Mouse (Mus musculus): ENCODE results near the gene Dclk1. TPM values are rescaled to one million over a fixed set of nuclear protein-coding genes. Genes with fewer than 3 reads are reported as not detected.

The Dclk1 gene
- polyA plus RNA-seq, 1 experiment from 2014 or later, result 30.2 TPM

- WGBS, result 95% methylated on average over 2 of the region's 2 CpGs
- H3K36me3 ChIP-seq, result no peaks in the 10 kb centered on the region
- H3K9me3 ChIP-seq (replicated peaks), result no peaks in the 10 kb centered on the region
- H3K4me1 ChIP-seq, result peaks cover 14% of the 10 kb centered on the region
- H3K27ac ChIP-seq, result no peak overlapping the region
- no peak overlapping the region for H3K4me3 ChIP-seq
- no peaks in the 10 kb centered on the region for H3K27me3 ChIP-seq (ENCODE audit: low read depth, poor library complexity, severe bottlenecking)
- no peak for DNase-seq (ENCODE audit: low spot score)
These were observed 187.9 kb downstream of the Dclk1 start for GRCm38 (mm10) chr3:55430022-55430549.

- no peak for DNase-seq (ENCODE audit: low spot score)
- Histone ChIP-seq H3K4me1 (peaks cover 8% of the 10 kb centered on the region), H3K36me3 (no peaks in the 10 kb centered on the region), H3K27ac (no peak overlapping the region), H3K4me3 (no peak overlapping the region), H3K9me3 (replicated peaks) (no peaks in the 10 kb centered on the region), H3K27me3 (ENCODE audit: low read depth, poor library complexity, severe bottlenecking) (no peaks in the 10 kb centered on the region)
- 94% methylated on average over 3 of the region's 3 CpGs for whole genome bisulfite sequencing
These were observed 189.1 kb downstream of the Dclk1 start for GRCm38 (mm10) chr3:55431223-55431622.

- H3K4me1 ChIP-seq, result peaks cover 20% of the 10 kb centered on the region
- H3K4me3 ChIP-seq, result no peak overlapping the region
- no peaks in the 10 kb centered on the region for H3K27me3 ChIP-seq (ENCODE audit: low read depth, poor library complexity, severe bottlenecking)
- no peak overlapping the region for H3K27ac ChIP-seq
- H3K36me3 ChIP-seq, result no peaks in the 10 kb centered on the region
- H3K9me3 ChIP-seq (replicated peaks), result no peaks in the 10 kb centered on the region
- WGBS, result 46% methylated on average over 1 of the region's 1 CpGs
- DNase-seq (ENCODE audit: low spot score), result no peak
These were observed 192.1 kb downstream of the Dclk1 start for GRCm38 (mm10) chr3:55434276-55434675.

GRCm38 (mm10) chr3:55438824-55439446, 196.8 kb downstream of the Dclk1 start:
- 85% methylated on average over 7 of the region's 7 CpGs for WGBS
- no peak for DNase-seq (ENCODE audit: low spot score)

GRCm38 (mm10) chr3:55440342-55440741, 198.2 kb downstream of the Dclk1 start:
- Histone ChIP-seq H3K4me1 (peaks cover 23% of the 10 kb centered on the region), H3K27ac (no peak overlapping the region), H3K4me3 (no peak overlapping the region), H3K36me3 (no peaks in the 10 kb centered on the region), H3K27me3 (ENCODE audit: low read depth, poor library complexity, severe bottlenecking) (no peaks in the 10 kb centered on the region), H3K9me3 (replicated peaks) (no peaks in the 10 kb centered on the region)
- WGBS, result 64% methylated on average over 8 of the region's 8 CpGs
- no peak for DNase-seq (ENCODE audit: low spot score)

More at GRCm38 (mm10) chr3:55438824-55439446, 196.8 kb downstream of the Dclk1 start:
- Histone ChIP-seq H3K27ac (peak overlapping the region; percentile 38; the same call in 1 of the 2 replicates), H3K27me3 (ENCODE audit: low read depth, poor library complexity, severe bottlenecking) (no peaks in the 10 kb centered on the region), H3K4me1 (peaks cover 29% of the 10 kb centered on the region), H3K4me3 (no peak overlapping the region), H3K36me3 (no peaks in the 10 kb centered on the region), H3K9me3 (replicated peaks) (no peaks in the 10 kb centered on the region)

GRCm38 (mm10) chr3:55442012-55442645, 200.0 kb downstream of the Dclk1 start:
- no peak overlapping the region for H3K27ac ChIP-seq
- H3K36me3 ChIP-seq, result no peaks in the 10 kb centered on the region
- H3K27me3 ChIP-seq (ENCODE audit: low read depth, poor library complexity, severe bottlenecking), result no peaks in the 10 kb centered on the region
- no peak overlapping the region for H3K4me3 ChIP-seq
- peaks cover 15% of the 10 kb centered on the region for H3K4me1 ChIP-seq
- DNase-seq (ENCODE audit: low spot score), result no peak
- H3K9me3 ChIP-seq (replicated peaks), result no peaks in the 10 kb centered on the region
- WGBS, result 84% methylated on average over 11 of the region's 11 CpGs

GRCm38 (mm10) chr3:55443271-55443670, 201.1 kb downstream of the Dclk1 start:
- Histone ChIP-seq H3K9me3 (replicated peaks) (no peaks in the 10 kb centered on the region), H3K36me3 (no peaks in the 10 kb centered on the region), H3K4me1 (peaks cover 20% of the 10 kb centered on the region), H3K27me3 (ENCODE audit: low read depth, poor library complexity, severe bottlenecking) (no peaks in the 10 kb centered on the region), H3K27ac (no peak overlapping the region), H3K4me3 (no peak overlapping the region)
- WGBS, result 92% methylated on average over 8 of the region's 8 CpGs
- DNase-seq (ENCODE audit: low spot score), result no peak

- WGBS, result 92% methylated on average over 2 of the region's 2 CpGs
- H3K9me3 ChIP-seq (replicated peaks), result no peaks in the 10 kb centered on the region
- DNase-seq (ENCODE audit: low spot score), result no peak
- H3K27me3 ChIP-seq (ENCODE audit: low read depth, poor library complexity, severe bottlenecking), result no peaks in the 10 kb centered on the region
- H3K27ac ChIP-seq, result no peak overlapping the region
- no peak overlapping the region for H3K4me3 ChIP-seq
- no peaks in the 10 kb centered on the region for H3K36me3 ChIP-seq
- peaks cover 19% of the 10 kb centered on the region for H3K4me1 ChIP-seq
These were observed 201.6 kb downstream of the Dclk1 start for GRCm38 (mm10) chr3:55443725-55444124.

GRCm38 (mm10) chr3:55446681-55447080, 204.5 kb downstream of the Dclk1 start:
- H3K4me3 ChIP-seq, result no peak overlapping the region
- DNase-seq (ENCODE audit: low spot score), result no peak
- peaks cover 5% of the 10 kb centered on the region for H3K4me1 ChIP-seq
- H3K27ac ChIP-seq, result no peak overlapping the region
- WGBS, result 93% methylated on average over 7 of the region's 7 CpGs
- H3K36me3 ChIP-seq, result no peaks in the 10 kb centered on the region
- no peaks in the 10 kb centered on the region for H3K9me3 ChIP-seq (replicated peaks)
- no peaks in the 10 kb centered on the region for H3K27me3 ChIP-seq (ENCODE audit: low read depth, poor library complexity, severe bottlenecking)

GRCm38 (mm10) chr3:55447486-55448460, 205.6 kb downstream of the Dclk1 start:
- DNase-seq (ENCODE audit: low spot score), result no peak
- Histone ChIP-seq H3K4me3 (no peak overlapping the region), H3K9me3 (replicated peaks) (no peaks in the 10 kb centered on the region), H3K36me3 (no peaks in the 10 kb centered on the region), H3K27me3 (ENCODE audit: low read depth, poor library complexity, severe bottlenecking) (no peaks in the 10 kb centered on the region), H3K4me1 (peaks cover 5% of the 10 kb centered on the region), H3K27ac (peak overlapping the region; percentile 36; the same call in 1 of the 2 replicates)
- WGBS, result 85% methylated on average over 5 of the region's 5 CpGs

- WGBS, result 97% methylated on average over 2 of the region's 2 CpGs
- Histone ChIP-seq H3K27ac (no peak overlapping the region), H3K9me3 (replicated peaks) (no peaks in the 10 kb centered on the region), H3K4me3 (no peak overlapping the region), H3K4me1 (peaks cover 5% of the 10 kb centered on the region), H3K36me3 (no peaks in the 10 kb centered on the region), H3K27me3 (ENCODE audit: low read depth, poor library complexity, severe bottlenecking) (no peaks in the 10 kb centered on the region)
- no peak for DNase-seq (ENCODE audit: low spot score)
These were observed 207.0 kb downstream of the Dclk1 start for GRCm38 (mm10) chr3:55449148-55449547.

GRCm38 (mm10) chr3:55451035-55451434, 208.9 kb downstream of the Dclk1 start:
- no peak for DNase-seq (ENCODE audit: low spot score)
- H3K4me1 ChIP-seq, result peaks cover 5% of the 10 kb centered on the region
- no peak overlapping the region for H3K27ac ChIP-seq
- 94% methylated on average over 14 of the region's 14 CpGs for WGBS
- no peaks in the 10 kb centered on the region for H3K36me3 ChIP-seq
- no peaks in the 10 kb centered on the region for H3K27me3 ChIP-seq (ENCODE audit: low read depth, poor library complexity, severe bottlenecking)
- no peak overlapping the region for H3K4me3 ChIP-seq
- H3K9me3 ChIP-seq (replicated peaks), result no peaks in the 10 kb centered on the region
